Mouse (Mus musculus) erythroblast, embryonic 14.5 days (primary cell): ENCODE data around the gene E2f4. TPM values are rescaled to one million over a fixed set of nuclear protein-coding genes. Genes with fewer than 3 reads are reported as not detected.
A peak's percentile ranks its signal among the peaks of the same experiment; 100 is the strongest.

Source experiments
- H3K27me3 ChIP-seq: 2 replicates; pipeline ENCODE4 v1.6.1; 2012; ENCODE audit warnings: inconsistent platforms; ENCODE audit not compliant: control insufficient read depth
- H3K36me3 ChIP-seq: 2 replicates; pipeline ENCODE4 v1.6.1; 2012; ENCODE audit warnings: mild to moderate bottlenecking, inconsistent platforms; ENCODE audit not compliant: control insufficient read depth
- H3K4me1 ChIP-seq: 2 replicates; pipeline ENCODE4 v1.6.1; 2012; ENCODE audit warnings: inconsistent platforms; ENCODE audit not compliant: control insufficient read depth
- H3K4me3 ChIP-seq: replicated peaks from 2 replicates; pipeline ENCODE3; 2012; ENCODE audit warnings: moderate library complexity, mild to moderate bottlenecking, inconsistent platforms
- H3K9me3 ChIP-seq: 2 replicates; pipeline ENCODE4 v1.6.1; 2012; ENCODE audit warnings: low read length, inconsistent platforms, mixed read lengths; ENCODE audit not compliant: control insufficient read depth
- GATA1 ChIP-seq: IDR thresholded peaks from 2 replicates; pipeline ENCODE4 v1.6.1; 2012; ENCODE audit warnings: low read length, inconsistent platforms, mixed read lengths
- TAL1 ChIP-seq: IDR thresholded peaks from 3 replicates; pipeline ENCODE4 v1.6.1; 2012; ENCODE audit warnings: low read length, inconsistent platforms, mixed read lengths
- polyA plus RNA-seq: library from polyadenylated mRNA; stranded (reverse); fragments of >175 nt; gene quantifications from 2 replicates; pipeline ENCODE4 v1.2.3, GENCODE M21; 2012

Gene E2f4
- polyA plus RNA-seq, 1 experiment, result 30.0 TPM

DNA sequence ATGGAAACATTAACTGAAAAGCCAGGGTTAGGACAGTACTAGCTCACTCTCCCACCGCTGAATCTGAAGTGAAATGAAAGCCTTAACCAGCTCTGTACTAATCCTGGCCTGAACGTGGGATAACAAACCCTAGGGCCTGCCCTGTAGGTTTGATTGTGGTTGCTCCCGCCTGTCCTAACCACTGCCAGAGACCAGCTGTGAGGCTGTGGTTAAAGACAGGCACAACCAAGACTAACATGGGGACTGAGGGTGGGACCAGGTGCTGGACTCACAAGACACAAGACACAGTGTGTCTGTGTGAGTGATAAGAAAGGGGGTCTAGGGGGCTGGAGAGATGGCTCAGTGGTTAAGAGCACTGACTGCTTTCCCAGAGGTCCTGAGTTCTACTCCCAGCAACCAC, 16.9 kb upstream of the E2f4 start:
- no peaks in the 10 kb centered on the region for H3K36me3 ChIP-seq
- TF ChIP-seq TAL1 (no peak), GATA1 (no peak)
- no peak overlapping the region for H3K4me3 ChIP-seq
- no peaks in the 10 kb centered on the region; the same call in 1 of the 2 replicates for H3K9me3 ChIP-seq
- H3K4me1 ChIP-seq, result peaks cover 38% of the 10 kb centered on the region
- peaks cover 85% of the 10 kb centered on the region for H3K27me3 ChIP-seq

DNA sequence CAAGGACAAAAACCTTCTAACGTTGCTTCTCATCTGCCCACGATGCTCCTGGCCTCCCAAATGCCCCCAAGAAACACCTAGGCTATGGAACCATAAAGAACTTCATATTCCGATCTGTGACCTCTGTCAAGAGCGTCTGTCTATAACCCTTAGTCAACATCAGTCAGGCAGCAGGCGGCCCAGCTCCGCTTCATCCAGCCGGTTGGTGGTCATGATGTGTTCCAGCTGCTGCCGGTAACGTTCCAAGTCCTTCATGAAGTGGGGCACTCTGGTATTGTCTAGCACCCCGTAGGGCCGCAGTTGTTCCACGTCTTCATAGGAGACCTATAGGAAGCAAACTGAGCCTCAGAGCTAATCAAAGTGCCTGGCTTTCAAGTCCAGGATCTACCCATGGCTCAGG, 15.6 kb upstream of the E2f4 start:
- H3K27me3 ChIP-seq, result peaks cover 84% of the 10 kb centered on the region
- no peaks in the 10 kb centered on the region; the same call in 1 of the 2 replicates for H3K9me3 ChIP-seq
- peaks cover 27% of the 10 kb centered on the region for H3K4me1 ChIP-seq
- H3K4me3 ChIP-seq, result no peak overlapping the region
- TF ChIP-seq GATA1 (no peak), TAL1 (no peak)
- no peaks in the 10 kb centered on the region for H3K36me3 ChIP-seq

DNA sequence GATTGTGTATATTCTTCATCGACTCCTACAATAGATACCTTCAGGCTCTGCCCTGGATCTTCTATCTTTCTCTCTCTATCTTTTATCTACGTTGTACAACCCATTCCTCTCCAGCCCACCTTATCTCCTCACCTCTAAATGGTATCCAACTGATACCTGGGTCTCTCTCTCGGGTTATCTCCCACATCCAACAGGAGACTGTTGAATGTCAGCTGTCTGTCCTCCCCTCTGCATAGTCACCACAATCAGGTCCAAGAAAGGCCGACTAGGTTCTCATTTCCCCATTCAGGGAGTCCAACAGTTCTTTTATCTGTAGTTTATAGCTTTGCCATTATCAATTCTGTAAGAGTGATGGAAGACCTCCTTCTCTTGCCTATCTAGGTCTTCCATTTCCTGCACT, 15.2 kb upstream of the E2f4 start:
- no peak overlapping the region for H3K4me3 ChIP-seq
- no peaks in the 10 kb centered on the region; the same call in 1 of the 2 replicates for H3K9me3 ChIP-seq
- peaks cover 80% of the 10 kb centered on the region for H3K27me3 ChIP-seq
- no peak for TF ChIP-seq TAL1
- no peak for TF ChIP-seq GATA1
- peaks cover 27% of the 10 kb centered on the region for H3K4me1 ChIP-seq
- no peaks in the 10 kb centered on the region for H3K36me3 ChIP-seq

DNA sequence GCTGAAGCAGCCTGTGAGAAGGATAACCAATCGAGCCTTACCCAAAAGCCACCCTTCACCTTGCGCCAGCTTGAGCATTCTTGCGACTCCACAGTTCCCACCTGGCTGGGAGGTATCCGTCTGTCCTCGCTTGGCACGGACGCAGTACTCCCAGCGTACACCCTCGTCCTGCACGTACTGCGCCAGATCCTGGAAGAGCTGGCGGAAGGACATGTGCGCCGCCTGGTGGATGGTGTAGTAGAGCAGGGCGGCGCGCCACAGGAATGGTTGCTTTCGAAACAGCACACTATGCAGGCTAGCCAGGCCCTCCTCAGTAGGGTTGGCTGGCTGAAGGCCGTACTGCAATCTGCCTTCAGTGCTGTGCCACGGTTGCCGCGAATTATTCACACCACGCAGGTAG, 14.4 kb upstream of the E2f4 start:
- Histone ChIP-seq H3K36me3 (no peaks in the 10 kb centered on the region), H3K27me3 (peaks cover 72% of the 10 kb centered on the region), H3K4me1 (peaks cover 27% of the 10 kb centered on the region), H3K9me3 (no peaks in the 10 kb centered on the region; the same call in 1 of the 2 replicates), H3K4me3 (peak overlapping the region; percentile 5)
- TF ChIP-seq GATA1, result no peak
- no peak for TF ChIP-seq TAL1

DNA sequence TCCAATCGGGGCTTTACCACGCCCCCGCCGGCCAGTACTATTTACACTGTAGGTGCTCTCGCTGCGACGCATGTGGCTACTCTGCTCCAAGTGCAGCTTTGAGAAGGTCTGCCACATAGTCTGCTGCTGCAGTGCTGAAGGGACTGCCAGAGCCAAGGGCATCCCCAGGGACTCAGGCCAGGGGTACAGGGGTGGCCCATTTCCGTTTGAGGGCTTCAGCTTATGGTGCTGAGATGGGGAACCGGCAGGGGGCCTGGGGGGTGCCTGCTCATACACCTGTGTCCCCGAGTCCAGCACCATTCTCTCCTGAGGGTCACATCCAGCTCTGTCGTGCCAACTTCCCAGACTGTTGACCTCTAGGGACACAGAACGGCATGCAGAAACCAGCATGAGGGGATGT, 11.9 kb upstream of the E2f4 start:
- Histone ChIP-seq H3K27me3 (peaks cover 62% of the 10 kb centered on the region), H3K36me3 (no peaks in the 10 kb centered on the region), H3K4me3 (no peak overlapping the region)

DNA sequence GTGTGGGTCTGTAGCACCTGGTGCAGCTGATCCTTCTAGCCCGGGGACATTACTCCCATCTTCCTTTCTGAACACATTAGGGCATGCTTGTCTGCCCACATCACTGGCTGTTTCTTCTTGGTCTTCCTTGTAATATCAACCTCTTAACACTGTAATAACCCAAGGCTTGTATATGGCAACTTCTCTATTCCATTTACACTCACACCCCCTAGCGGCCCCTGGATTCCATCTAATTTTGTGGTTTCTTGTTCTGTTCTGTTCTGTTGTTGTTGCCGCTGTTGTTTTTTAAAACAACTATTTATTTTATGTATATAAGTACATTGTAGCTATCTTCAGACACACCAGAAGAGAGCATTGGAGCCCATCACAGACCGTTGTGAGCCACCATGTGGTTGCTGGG, 10.6 kb upstream of the E2f4 start:
- Histone ChIP-seq H3K27me3 (peaks cover 55% of the 10 kb centered on the region), H3K4me1 (peaks cover 40% of the 10 kb centered on the region)
- TF ChIP-seq GATA1 (no peak), TAL1 (no peak)

More for the DNA sequence above, 11.9 kb upstream of the E2f4 start:
- no peaks in the 10 kb centered on the region for H3K9me3 ChIP-seq
- peaks cover 33% of the 10 kb centered on the region for H3K4me1 ChIP-seq
- TF ChIP-seq GATA1, result no peak
- TF ChIP-seq TAL1, result no peak

DNA sequence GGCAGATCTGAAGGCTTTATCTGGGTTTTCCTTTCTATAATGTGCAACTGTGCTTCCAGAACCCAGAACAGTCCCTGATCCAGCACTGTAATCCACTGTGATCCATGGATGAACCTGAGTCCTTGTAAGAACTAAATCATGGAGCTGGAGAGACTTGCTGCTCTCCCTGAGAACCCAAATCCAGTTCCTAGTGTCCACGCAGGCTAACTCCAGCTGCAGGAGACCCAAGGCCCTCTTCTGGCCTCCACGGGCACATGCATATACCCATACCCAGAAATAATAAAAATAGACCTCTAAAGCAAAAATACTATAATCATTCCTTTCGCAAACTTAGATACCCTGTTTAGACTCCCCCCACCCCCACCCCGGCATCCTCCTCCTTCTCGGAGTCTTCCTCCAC, 9.2 kb upstream of the E2f4 start:
- no peak overlapping the region for H3K4me3 ChIP-seq
- H3K9me3 ChIP-seq, result no peaks in the 10 kb centered on the region
- TF ChIP-seq GATA1 (no peak), TAL1 (no peak)
- H3K36me3 ChIP-seq, result no peaks in the 10 kb centered on the region
- H3K4me1 ChIP-seq, result peaks cover 30% of the 10 kb centered on the region
- peaks cover 47% of the 10 kb centered on the region for H3K27me3 ChIP-seq

More for the DNA sequence above, 10.6 kb upstream of the E2f4 start:
- Histone ChIP-seq H3K9me3 (no peaks in the 10 kb centered on the region), H3K36me3 (no peaks in the 10 kb centered on the region), H3K4me3 (no peak overlapping the region)

DNA sequence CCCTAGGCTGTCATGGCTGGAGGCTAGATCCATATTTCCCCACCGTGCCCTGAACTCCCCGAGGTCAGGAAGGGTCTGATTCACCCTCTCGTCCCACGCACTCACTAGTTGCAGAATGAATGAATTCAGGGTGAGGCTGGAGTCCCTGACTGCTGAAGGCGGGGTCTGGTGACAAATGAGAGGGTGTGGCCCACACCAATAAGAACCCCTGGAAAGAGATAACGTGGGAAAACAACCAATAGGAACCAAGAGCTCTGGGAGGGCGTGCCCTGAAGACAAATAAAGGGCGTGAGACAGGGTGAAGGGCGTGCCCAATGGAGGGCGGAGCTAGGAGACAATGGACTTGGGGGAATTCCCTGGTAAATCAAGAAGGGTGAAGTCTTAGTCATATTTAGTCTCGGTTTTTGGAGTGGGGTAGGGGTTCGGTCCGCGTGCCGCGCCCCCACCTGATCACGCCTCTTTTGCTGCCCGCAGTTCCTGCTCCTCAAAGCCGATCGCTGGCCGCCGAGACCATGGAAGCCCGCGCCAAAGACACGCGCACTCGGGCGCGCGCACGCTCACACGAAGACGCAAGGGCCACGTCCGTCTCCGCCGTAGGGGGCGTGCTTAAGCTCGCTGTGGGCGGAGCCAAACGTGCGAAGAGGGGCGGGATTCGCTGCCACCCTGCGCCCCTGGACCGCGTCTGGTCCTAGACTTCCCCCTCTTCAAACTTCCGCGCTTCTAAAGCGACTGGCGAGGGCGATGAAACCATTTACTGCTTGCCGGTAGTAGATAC, 8.3 kb upstream of the E2f4 start:
- Histone ChIP-seq H3K27me3 (peaks cover 47% of the 10 kb centered on the region), H3K4me3 (peak overlapping the region; percentile 64), H3K36me3 (no peaks in the 10 kb centered on the region), H3K9me3 (no peaks in the 10 kb centered on the region), H3K4me1 (peaks cover 26% of the 10 kb centered on the region)
- TF ChIP-seq TAL1 (no peak), GATA1 (no peak)

DNA sequence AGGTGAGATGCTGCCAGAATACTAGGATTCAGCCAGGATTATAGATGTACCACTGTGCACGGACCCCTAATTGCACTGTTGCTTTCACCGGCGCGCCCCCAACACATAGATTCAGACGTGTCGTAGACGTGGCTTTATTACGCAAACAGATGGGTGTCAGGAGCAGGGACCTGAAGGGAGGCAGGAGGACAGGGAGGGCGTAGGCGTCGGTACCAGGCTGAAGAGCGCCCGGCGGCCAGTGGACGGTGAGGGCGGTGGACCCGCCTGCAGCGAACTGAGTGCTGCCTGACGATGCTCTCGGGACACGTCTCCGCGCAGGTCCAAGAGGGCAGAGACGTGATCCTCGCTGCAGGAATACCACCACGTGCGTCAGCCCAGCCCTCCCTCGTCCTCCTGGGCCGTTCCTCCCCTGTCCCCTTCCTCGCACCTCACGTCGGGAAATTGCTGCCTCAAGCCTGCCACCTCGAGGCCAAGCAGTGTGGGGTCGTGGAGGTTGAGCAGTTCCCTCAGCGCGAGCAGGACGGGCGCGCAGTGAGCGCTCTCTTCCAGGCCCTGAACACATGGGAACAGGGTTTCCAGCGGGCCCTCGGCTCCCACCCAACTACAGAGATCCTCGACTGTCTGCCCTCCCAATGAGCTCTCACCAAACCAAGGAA, 7.5 kb upstream of the E2f4 start, which contains the start of gene 4931428F04Rik:
Gene 4931428F04Rik (minus strand): TSS at position 60 of the 656 bp plus-strand sequence.
- Histone ChIP-seq H3K9me3 (no peaks in the 10 kb centered on the region), H3K36me3 (no peaks in the 10 kb centered on the region; the same call in 1 of the 2 replicates), H3K27me3 (peaks cover 42% of the 10 kb centered on the region), H3K4me3 (peak within 1 kb of the TSS; percentile 64), H3K4me1 (peaks cover 29% of the 10 kb centered on the region)
- TF ChIP-seq GATA1 (no peak), TAL1 (no peak)
